Mouse (Mus musculus): ENCODE results near the gene Fh1.

The Fh1 gene

DNA sequence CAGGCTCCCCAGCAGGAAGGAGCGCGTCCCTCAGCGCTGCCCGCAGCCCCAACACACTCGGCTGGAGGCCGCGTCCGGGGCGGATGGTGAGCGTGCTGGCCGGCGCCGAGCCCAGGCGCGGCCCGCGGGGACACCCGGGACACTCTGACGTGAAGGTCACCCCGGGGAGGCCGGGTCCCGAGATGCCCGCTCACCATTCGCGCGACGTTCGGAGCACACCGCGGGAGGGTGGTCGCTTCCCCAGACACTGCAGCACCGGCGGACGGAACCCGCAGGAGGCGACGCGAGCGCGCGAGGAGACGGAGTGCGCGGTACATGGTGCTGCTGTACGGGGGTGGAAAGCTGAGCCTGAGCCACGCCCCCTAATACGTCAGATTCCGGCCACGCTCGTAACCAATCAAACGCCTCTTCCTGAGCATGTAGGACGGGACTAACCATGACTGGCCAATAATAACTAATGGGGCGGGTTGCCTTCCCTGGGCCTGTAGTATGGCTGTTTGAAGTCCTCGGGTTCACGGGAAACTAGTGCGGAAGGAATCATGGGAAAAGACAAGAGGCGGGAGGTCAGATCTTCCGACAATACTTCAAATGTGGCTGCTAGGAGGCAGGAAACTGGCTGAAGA, at the start of gene Fh1:
Fh1 (minus strand) TSS at position 379 of the 623 bp plus-strand sequence.
- peak; percentile 97 for DNase-seq

DNA sequence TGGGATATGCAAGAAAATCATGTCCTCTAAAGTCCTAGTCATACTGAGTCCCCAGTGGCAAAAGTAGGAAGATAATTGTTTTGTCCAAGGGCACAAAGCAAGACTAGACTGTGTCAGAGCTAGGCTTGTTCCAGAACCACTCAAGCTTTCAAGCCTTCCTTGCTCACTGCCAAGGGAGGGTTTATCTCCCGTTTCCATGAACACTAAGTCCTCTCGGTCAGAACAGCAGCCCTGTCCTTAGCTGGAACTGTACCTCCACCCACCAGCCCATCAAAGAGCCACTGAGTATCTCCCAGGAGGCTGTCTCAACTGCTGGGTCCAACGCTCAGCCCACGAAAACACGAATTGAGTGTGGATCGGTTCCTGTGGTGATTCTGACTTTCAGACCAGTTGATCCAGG, 49.7 kb upstream of the Fh1 start:
- DNase-seq, result no peak

DNA sequence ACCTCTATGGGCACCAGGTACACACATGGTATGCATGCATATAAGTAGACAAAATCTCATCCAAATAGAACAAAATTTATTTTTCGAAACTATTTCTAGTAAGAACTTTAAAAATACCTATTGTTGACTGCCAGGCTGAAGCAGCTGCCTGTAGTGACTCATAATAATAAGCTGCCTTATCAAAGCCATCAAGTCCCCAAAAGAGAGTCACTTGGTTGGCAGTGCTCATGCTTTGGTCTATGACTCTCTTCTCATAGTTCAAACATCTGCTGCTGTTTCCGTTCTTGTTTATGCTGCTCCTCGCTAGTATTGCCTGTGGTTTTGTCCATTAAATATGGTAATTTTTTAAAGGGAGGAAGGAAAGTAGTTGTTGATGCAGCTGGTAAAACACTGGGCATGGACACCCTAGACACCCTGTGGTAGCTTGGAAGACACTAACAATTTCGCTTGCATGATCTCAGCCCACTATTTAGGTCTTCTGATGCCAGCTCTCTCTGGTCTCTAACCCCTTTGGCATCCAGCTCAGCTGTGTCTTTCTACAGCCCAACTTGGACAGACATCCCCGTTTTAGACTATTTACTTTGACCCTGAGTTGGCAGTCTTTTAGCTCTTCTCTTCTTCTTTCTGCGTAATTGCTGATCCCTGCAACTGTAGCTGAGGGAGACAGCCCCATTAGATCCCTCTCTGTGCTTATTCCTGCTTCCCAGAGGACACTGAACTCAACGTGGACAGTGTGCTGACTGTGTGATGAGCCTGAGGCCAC, 48.3 kb upstream of the Fh1 start:
- DNase-seq, result no peak

DNA sequence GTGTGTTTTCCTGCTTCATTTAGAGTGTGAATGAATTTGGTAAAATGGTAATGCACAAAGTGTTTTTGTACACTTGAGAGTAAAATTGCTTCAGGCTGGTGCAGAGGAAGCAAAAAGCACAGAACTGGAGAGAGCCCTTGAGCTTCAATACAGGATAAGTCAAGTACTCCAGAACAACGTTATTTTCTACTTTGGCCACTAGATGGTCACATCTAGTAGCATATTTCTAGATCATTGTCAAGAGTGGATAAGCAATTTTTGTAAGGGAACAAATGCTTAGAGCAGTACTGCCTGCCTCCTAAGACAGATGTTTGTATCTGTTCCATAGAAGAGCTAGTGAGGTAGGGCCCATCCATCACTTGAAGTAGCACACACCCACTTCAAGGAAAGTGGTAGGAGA, 46.2 kb upstream of the Fh1 start:
- DNase-seq, result no peak

DNA sequence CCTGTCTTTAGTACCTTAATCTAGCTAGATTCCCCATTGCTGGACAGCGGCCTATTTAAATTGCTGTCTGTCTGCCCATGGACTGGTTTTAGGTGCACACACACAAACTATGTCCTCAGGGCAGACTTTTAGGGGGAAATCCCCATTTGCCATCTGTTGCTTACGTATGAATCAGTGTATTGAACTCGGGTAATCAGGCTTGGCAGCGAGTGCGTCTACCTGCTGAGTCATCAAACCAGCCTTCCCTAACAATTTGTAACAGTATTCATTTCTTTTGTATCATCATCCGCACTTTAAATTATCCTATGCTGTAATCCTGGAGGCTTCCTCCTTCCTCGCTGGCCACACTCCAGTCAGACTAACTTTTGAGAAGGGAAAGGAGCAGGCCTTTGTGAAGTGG, 44.6 kb upstream of the Fh1 start:
- no peak for DNase-seq

DNA sequence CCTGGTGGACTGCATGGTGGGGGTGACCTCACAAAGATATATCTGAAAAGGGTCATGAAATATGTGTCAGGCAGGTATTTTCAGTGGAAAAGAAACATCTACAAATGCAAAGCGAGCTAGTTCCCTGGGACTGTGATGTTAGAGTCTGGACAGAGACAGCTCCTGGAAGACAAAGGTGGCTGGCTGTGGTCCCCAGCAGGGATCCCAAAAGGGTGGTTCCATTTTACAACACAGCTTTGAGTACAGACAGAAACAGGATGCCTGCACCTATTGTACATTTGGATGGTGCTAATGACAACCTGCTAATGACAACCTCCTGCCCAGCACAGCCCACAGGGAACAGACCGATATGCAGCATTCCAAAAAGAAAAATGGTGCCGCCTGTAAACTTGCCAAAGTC, 44.0 kb upstream of the Fh1 start:
- DNase-seq, result no peak

DNA sequence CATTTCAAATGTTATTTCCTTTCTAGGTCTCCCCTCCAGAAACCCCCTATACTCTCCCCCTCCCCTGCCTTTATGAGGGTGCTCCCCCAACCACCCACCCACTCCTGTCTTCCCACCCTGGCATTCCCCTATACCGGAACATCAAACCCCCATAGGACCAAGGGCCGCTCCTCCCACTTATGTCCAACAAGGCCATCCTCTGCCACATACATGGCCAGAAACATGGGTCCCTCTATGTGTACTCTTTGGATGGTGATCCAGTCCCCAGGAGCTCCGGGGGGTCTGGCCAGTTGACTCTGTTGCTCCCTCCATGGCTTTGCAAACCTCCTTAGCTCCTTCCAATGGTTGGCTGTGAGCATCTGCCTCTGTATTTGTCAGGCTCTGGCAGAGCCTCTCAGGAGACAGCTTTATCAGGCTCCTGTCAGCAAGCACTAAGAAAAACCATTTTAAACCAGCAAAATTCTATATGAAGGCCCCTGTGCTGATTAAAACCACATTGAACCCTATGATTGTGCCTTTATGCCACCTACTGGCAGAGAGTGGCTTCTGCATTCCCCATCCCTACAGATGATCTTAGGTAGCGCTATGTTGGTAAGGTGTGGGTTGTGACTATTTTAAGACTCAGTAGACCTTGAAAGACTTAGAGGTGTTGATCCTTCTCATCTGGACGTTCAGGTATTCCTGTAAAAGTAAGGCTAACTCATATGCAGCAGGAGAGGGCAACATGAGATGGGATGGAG, 43.4 kb upstream of the Fh1 start:
- peak; percentile 12 for DNase-seq

DNA sequence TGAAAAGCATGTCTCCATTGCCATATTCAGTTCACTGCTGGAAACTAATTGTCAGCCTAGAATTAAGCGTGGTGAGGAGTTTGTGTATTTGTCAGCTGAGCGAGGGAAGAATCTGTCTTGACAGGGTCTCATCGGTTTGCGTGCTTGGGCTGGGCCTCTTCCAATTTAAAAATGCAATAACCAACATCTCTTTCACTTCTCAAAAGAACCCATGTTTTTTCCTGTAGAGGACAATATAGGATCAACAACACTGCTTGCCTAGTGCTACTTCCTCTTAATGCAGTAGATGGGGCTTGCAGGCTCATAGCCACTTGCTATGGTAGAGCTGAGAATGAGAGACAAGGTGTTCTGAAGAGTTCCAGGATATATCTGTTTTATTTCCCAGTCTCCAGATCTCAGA, 34.5 kb upstream of the Fh1 start:
- no peak for DNase-seq

DNA sequence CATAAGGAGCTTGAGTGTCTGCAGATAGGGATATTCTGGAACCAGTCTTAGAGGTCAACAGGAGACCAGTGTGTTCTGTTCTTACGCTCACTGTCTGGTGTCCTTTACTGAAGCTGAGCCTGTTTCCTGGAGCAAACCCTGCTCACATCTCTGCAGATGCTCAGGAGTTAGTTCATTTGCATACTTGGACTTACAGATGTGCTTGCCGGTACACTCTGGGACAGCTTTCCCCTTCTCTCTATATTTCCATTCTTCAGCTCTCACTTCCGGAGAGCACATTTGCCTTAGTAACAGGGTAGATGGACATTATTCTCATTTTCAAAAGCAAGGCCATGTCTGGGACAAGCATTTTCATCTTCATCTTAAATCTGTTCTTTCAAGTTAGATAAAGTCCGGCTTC, 23.2 kb upstream of the Fh1 start:
- DNase-seq, result no peak

DNA sequence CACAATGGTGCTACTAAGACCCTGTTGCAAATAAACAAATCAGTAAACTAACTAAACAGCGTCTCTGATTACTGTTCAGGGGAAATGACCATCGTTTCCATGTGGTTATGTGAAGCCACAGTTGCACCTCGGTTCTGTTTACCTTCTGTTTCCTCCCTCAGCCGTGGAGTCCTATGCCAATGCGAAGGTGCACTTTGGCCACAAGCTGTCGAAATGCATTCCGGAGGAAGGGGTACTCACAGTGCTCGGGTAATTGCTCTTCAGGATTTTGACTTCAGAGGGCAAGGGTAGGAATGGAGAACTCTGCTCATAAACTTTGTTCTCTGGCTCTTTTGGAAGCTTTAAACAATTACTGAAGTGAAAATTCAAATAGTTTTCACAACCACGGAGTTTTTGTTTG, 21.5 kb upstream of the Fh1 start:
- DNase-seq, result no peak

DNA sequence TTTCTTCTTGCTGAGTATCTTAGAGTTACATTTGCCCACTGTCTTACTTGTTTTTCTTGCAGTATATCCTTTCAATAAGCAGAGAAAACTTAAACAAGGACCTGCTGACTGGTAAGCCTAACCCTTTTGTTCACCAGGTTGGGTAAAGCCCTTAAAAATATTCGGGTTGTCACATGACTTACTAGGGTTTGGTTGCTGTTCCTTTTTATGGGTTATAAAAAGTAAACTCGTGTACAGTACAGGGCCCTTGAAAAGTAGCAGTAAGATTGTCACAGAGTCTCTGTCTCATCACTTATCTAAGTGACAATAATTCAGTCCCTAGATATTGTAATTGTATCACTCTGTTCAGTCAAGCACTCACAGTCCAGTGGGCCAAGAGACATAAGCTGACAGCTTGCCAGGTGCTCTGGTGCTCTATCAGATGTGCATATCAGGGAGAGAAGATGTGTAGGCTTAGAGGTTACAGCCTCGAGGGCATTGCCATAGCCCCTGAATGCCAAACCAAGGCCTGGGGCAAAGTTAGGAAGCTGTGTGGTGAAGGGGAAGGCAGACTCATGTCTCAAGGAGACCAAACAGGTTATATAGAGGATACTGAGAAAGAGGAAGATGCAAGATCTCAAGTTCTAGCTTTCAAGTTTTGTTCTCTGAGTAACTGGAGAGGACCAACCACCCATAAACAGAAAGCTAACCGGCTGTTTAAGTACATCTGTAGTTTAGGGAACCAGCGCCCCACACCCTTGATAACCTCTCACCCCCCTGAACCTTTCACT, 18.2 kb upstream of the Fh1 start:
- no peak for DNase-seq

DNA sequence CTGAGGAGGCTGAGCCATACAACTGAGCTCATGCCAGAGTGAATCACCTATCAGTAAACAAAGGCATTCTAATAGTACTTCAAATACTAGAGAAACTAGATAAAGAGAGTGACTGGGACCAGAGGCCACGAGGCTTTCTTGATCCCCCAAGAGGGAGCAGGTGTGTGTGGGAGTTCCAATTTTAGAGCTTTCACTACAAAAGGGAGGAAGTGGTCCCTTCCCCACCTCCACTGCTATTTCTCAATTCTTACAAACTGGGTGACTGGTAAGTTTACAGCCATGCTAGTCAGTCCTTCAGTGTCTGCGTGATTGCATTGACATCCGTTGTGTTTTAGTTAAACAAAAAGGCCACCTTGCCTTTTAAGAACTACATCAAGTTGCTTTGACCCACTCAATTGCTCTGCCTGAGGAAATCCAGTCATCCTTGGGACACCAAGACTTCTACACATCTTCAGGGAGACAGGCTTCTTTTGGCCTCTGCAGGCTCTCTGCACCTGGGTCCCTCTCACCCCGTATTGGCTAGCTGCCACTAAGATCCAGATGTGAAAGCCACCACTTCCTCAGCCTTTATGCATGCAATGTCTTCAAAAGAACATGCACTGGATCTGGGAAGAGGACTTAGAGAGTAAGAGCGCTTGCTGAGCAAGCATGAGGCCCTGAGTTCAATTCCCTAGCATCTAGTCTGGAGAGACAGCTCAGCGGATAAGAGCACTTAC, 15.2 kb upstream of the Fh1 start:
- DNase-seq, result no peak

DNA sequence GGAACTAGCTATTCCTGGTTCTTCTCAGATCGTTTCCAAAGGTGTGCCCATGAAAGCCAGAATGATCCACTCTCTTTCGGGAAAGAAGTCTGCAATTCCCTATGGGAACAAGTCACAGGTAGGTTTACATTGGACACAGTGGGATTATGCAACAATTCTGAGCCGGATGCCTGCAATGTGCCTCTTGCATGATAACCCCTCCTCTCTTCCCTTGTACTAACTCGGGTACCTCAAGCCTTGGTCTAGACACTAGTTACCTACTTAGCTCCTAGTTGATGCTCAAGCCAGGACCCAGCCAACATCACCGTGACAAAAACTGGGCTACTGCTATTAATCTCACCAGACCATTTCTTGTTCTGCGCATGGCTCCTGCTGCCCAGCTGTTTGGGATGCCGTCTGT, 13.6 kb upstream of the Fh1 start:
- DNase-seq, result no peak

DNA sequence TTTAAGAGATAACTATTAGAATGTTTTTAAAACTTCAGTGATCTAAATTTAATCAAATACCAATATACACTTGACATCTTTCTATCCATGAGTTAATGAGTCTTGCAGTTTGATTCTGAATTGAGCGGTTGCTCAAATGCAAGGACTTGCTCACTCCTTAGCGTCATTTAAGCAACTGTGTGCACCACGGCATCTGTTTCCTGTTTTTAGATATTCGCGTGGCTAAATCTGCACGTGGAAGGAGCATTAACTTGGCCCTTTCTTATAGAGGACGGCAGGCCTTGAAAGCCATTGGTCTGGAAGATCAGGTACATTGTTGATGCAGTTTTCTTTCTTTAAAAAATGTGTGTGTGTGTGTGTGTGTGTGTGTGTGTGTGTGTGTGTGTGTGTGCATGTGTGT, 12.2 kb upstream of the Fh1 start:
- DNase-seq, result no peak

DNA sequence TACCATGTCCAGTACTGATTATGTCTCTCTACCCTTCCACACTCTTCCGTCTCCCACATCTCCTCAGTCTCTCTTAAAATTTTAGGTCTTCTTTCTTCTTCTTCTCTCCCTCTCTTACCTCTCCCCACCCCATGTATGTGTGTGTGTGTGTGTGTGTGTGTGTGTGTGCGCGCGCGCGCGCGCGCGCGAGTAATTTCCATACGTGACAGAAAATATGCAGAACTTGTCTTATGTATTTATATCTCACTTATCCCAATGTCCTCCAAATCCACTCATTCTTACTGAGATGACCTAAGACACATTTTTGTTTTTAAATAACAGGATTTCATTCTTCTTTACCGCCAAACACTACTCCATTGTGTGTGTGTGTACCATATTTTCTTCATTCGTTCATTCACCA, 7.0 kb upstream of the Fh1 start:
- DNase-seq, result no peak

DNA sequence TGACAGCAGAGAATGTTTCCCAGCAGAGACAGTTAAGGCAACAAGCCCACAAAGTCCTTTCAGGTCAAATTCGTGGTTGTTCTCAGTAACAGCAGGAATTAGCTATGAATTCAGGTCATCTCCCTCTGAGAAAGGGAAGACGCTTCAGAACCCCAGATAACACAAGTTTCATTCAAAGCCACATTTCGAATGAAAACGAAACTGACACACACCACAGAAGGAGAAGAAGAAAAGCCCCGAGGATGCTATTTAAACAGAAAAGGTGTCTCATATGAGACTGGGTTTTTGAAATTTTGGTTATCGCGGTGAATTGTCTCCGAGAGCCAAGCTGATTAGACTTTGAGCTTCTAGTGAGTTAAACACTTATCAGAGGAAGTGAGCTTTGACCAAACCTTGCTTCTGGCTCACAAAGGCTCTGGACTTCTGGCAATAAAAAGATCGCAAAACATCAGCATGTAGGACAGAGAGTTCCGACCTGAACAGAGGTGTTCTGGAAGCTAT, 6.3 kb upstream of the Fh1 start:
- no peak for DNase-seq

DNA sequence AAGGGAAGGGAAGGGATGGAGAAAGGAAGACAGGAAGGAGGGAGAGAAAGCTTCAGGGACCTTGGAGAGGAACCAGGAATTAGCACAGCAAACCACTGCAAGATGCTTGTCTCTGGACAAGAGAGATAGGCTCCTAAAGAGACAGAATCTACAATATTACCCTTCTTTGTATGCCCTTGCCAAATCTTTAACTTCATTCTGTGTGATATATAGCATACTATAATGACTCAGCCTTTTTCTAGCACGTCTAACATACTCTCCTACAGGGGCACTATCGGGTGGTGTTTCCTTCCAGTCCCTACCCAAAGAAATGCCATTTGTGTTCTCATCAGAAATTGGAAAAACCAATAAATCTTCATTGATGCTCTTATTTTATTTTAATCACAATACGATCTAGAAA, 5.6 kb upstream of the Fh1 start:
- DNase-seq, result no peak

DNA sequence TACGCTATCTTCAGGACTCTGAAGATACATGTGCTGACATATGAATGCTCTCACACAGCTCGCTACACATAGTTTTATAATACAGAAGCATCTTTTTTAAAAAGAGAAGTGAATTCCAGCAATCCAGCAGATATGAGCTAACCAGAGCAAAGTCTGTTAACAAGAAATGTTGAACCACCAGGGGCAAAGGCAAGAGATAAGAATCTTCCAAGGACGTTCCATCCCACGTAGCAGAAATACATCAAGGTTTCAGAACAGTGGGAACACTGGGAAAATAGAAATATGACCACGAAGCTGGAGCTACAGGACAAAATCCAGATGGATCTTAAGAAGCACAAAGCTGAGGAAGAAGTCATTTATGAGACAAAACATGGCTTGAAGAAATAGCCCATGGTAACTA, 4.9 kb upstream of the Fh1 start:
- DNase-seq, result no peak

DNA sequence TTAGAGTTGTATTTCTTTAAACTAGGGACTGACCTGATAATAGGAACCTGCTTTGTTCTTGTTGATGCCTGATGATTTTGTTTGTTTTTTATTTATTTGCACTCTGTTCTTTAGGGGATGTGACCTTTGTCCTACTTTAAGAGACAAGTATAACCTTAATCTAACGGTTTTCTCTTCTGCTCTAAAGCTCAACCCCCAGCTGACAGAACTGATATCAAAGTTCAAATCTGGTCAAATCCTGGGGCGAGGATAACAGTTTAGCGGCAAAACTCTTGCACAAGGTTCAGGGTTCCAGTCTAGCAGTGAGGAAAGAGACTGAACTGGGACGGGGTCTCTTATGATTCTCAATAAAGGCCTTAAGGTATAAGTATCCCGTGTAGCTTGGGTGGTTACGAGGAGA, 3.8 kb upstream of the Fh1 start:
- DNase-seq, result no peak

DNA sequence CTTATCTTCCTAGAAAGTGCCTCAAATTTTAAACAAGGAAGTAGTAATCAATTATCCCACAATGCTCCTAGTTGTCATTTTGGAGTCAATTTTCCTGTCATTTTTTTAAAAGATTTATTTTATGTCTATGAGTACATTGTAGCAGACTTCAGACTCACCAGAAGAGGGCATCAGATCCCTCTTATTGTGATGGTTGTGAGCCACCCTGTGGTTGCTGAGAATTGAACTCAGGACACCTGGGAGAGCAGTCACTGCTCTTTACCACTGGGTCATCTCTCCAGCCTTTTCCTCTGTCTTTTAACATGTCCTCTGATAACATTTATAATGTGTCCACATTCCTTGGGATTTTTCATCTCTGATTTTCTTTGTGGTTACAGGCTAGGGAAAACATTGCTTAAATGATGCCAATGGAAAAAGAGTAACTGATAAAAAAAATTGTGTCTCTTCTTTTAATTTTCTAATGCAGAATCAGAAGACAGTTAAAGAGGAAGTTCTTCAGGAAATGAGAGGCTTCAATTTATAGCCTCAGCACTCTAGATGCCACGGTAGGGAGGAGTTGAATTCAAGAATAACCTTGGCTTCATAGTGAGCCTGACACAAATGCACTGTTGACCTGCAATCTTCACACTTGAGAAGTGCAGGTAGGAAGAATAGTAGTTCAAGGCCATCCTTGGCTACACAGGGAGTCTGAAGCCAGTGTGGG, 706 bp upstream of the Fh1 start:
- peak; percentile 35 for DNase-seq

DNA sequence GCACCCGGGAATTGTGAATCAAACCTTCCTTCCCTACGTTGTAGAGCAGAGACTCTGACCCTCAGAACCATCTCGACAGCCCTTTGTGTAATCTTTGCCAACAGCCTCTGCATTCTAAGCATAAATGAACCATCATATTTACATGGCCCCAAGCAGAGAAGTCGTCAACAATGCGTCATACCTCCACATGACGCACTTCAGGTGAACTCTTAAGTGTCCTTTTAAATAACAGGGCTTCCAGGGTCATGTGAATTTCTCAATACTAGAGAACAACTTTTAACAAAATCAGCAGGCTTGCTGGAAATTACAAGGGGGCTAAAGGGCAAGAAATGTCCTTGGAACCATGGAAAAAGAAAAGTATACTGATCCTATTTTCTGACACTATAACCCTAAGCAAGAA, 1.8 kb downstream of the Fh1 start:
- DNase-seq, result no peak

Measured in lung, postnatal 10 days (tissue).